Mouse (Mus musculus) G1E (cell line): ENCODE measurements at regions not wholly inside any gene's neighbourhood (a gene's known extent, or its start where the extent isn't known, plus 50 kb on each side); places are given as distances from the start of the nearest gene placed in this dataset.

Source experiments
- CTCF ChIP-seq: IDR thresholded peaks from 2 replicates; pipeline ENCODE4 v1.5.1; 2012; ENCODE audit warnings: low read depth, low read length, inconsistent platforms, mixed read lengths
- GATA1 ChIP-seq: IDR thresholded peaks from 2 replicates; pipeline ENCODE4 v1.6.1; 2012; ENCODE audit warnings: borderline replicate concordance, low read length, inconsistent platforms, mixed read lengths
- GATA2 ChIP-seq: IDR thresholded peaks from 2 replicates; pipeline ENCODE4 v1.6.1; 2012; ENCODE audit warnings: low read depth, low read length, inconsistent platforms, borderline replicate concordance
- POLR2AphosphoS5 ChIP-seq: IDR thresholded peaks from 2 replicates; pipeline ENCODE4 v1.6.1; 2012; ENCODE audit warnings: low read depth, low read length, inconsistent platforms; ENCODE audit not compliant: insufficient replicate concordance
- TAL1 ChIP-seq: conservative IDR thresholded peaks from 2 replicates; pipeline ENCODE4 v1.6.1; 2012; ENCODE audit warnings: low read depth, low read length, inconsistent platforms, mixed read lengths

- TF ChIP-seq CTCF, result no peak
- TF ChIP-seq GATA2, result no peak
- no peak for TF ChIP-seq GATA1
- no peak for TF ChIP-seq POLR2AphosphoS5
- no peak for TF ChIP-seq TAL1
Observed at GRCm38 (mm10) chr12:107146608-107147121, 341.8 kb upstream of the 3110018I06Rik start.
